Mouse (Mus musculus) embryonic facial prominence, embryonic 12.5 days (tissue): ENCODE data around the gene Kcnn4. TPM values are rescaled to one million over a fixed set of nuclear protein-coding genes. Genes with fewer than 3 reads are reported as not detected.

Experiments used
- ATAC-seq: fragments of 200-750 bp; cut with Nextera tagmentation; 2 replicates; pipeline ENCODE4 v1.8.0; 2017; ENCODE audit not compliant: insufficient number of reproducible peaks, insufficient read depth, low FRiP score, low TSS enrichment
- H3K27ac ChIP-seq: fragments of 300-500 bp; sonication (generic); 2 replicates; pipeline ENCODE4 v1.5.1; 2016; ENCODE audit warnings: mild to moderate bottlenecking
- H3K27me3 ChIP-seq: fragments of 300-500 bp; sonication (generic); 2 replicates; pipeline ENCODE4 v1.6.1; 2016; ENCODE audit warnings: mild to moderate bottlenecking, moderate library complexity
- H3K36me3 ChIP-seq: fragments of 300-500 bp; sonication (generic); 2 replicates; pipeline ENCODE4 v1.6.1; 2016; ENCODE audit warnings: mild to moderate bottlenecking
- H3K4me1 ChIP-seq: fragments of 300-500 bp; sonication (generic); 2 replicates; pipeline ENCODE4 v1.6.1; 2016
- H3K4me2 ChIP-seq: fragments of 300-500 bp; sonication (generic); replicated peaks from 2 replicates; pipeline ENCODE4 v1.6.1; 2016; ENCODE audit warnings: mild to moderate bottlenecking, moderate library complexity
- H3K4me3 ChIP-seq: fragments of 300-500 bp; sonication (generic); 2 replicates; pipeline ENCODE4 v1.5.1; 2016; ENCODE audit warnings: mild to moderate bottlenecking
- H3K9ac ChIP-seq: fragments of 300-500 bp; sonication (generic); 2 replicates; pipeline ENCODE4 v1.6.1; 2016; ENCODE audit warnings: mild to moderate bottlenecking, moderate library complexity
- H3K9me3 ChIP-seq: fragments of 300-500 bp; sonication (generic); 2 replicates; pipeline ENCODE4 v1.6.1; 2016; ENCODE audit warnings: mild to moderate bottlenecking, moderate library complexity
- WGBS: fragments of 180-500 bp; shearing (Covaris S2); methylation state at CpG from one replicate; pipeline ENCODE4 v1.1.7; 2016; 5-methylcytosine and 5-hydroxymethylcytosine counted together
- polyA plus RNA-seq: library from polyadenylated mRNA; unstranded; fragments of >200 nt; fragmentation: Nextera tagmentation; extraction: Ambion mirVana; gene quantifications from 2 replicates; pipeline ENCODE4 v1.2.1, GENCODE M21; 2016

Gene Kcnn4
- polyA plus RNA-seq, 1 experiment from 2014 or later, result 2.0 TPM

- WGBS, result 63% methylated on average over 5 of the region's 5 CpGs
- Histone ChIP-seq H3K4me3 (no peak overlapping the region), H3K9me3 (no peaks in the 10 kb centered on the region), H3K27ac (no peak overlapping the region), H3K9ac (no peak overlapping the region), H3K4me1 (no peaks in the 10 kb centered on the region), H3K36me3 (no peaks in the 10 kb centered on the region), H3K4me2 (no peak overlapping the region), H3K27me3 (no peaks in the 10 kb centered on the region)
- ATAC-seq, result no peak
Observed at GRCm38 (mm10) chr7:24346444-24346843, 23.6 kb upstream of the Kcnn4 start.

DNA sequence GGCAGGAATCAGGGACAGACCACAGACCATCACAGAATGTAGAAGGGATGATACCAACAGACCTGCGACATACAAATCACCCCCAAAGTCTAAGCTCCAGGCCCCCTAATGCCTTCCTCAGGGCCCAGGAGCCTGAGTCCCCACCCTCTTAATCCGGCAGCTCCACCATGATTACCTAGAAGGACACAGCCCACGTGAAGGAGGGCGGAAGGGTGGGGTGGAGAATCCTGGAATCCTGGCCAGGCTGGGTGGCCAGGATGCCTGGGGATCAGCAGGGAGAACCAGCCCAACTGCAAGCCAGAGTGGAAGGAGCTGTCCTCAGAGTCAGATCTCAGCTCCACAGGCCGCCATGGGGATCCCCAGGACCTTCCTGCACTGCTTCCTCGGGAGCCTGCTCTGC, 21.2 kb upstream of the Kcnn4 start, which contains the start of gene Lypd5:
Gene Lypd5, plus strand, starts transcription at position 301 of the 400 bp plus-strand sequence.
- Histone ChIP-seq H3K4me2 (no peak within 1 kb of the TSS), H3K4me1 (no peaks in the 10 kb centered on the region), H3K4me3 (no peak within 1 kb of the TSS), H3K27ac (no peak within 1 kb of the TSS), H3K36me3 (no peaks in the 10 kb centered on the region), H3K9ac (no peak within 1 kb of the TSS), H3K9me3 (no peaks in the 10 kb centered on the region), H3K27me3 (peaks cover 4% of the 10 kb centered on the region; the same call in 1 of the 2 replicates)
- no peak for ATAC-seq
- 37% methylated on average over 6 of the region's 6 CpGs for WGBS

- H3K27me3 ChIP-seq, result peaks cover 4% of the 10 kb centered on the region; the same call in 1 of the 2 replicates
- H3K36me3 ChIP-seq, result no peaks in the 10 kb centered on the region
- no peaks in the 10 kb centered on the region for H3K4me1 ChIP-seq
- no peak for ATAC-seq
- H3K4me2 ChIP-seq, result no peak overlapping the region
- 82% methylated on average over 6 of the region's 6 CpGs for WGBS
- no peak overlapping the region for H3K27ac ChIP-seq
- peaks cover 3% of the 10 kb centered on the region; the same call in 1 of the 2 replicates for H3K9me3 ChIP-seq
- H3K9ac ChIP-seq, result no peak overlapping the region
- no peak overlapping the region for H3K4me3 ChIP-seq
Observed at GRCm38 (mm10) chr7:24355646-24356045, 14.4 kb upstream of the Kcnn4 start.

- WGBS, result 80% methylated on average over 10 of the region's 10 CpGs
- H3K4me3 ChIP-seq, result no peak overlapping the region
- H3K9ac ChIP-seq, result no peak overlapping the region
- H3K27me3 ChIP-seq, result peaks cover 4% of the 10 kb centered on the region; the same call in 1 of the 2 replicates
- no peak overlapping the region for H3K4me2 ChIP-seq
- peaks cover 3% of the 10 kb centered on the region; the same call in 1 of the 2 replicates for H3K9me3 ChIP-seq
- H3K27ac ChIP-seq, result no peak overlapping the region
- no peaks in the 10 kb centered on the region for H3K36me3 ChIP-seq
- no peaks in the 10 kb centered on the region for H3K4me1 ChIP-seq
- no peak for ATAC-seq
Observed at GRCm38 (mm10) chr7:24356081-24356480, 14.0 kb upstream of the Kcnn4 start.

DNA sequence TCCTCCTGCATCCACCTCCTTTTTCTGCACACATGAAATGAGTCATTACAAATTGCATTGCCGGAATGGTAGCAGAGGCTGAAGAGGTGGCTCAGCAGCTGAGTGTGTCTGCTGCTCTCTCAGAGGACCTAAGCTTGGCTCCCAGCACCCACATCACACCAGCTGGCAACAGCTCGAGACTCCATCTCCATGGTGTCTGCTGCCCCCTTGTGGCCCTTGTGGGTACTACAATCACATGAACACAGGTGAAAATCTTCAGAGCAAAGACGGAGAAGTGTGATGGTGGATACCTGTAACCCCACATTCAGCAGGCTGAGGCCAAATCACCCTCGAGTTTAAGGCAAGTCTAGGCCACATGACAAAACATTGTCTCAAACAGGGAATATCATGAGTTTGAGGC, 12.2 kb upstream of the Kcnn4 start:
- no peaks in the 10 kb centered on the region for H3K36me3 ChIP-seq
- 51% methylated on average over 4 of the region's 4 CpGs for WGBS
- no peak for ATAC-seq
- no peaks in the 10 kb centered on the region for H3K4me1 ChIP-seq
- peaks cover 3% of the 10 kb centered on the region; the same call in 1 of the 2 replicates for H3K9me3 ChIP-seq
- 0 out of 2 replicates have a peak, but pooled peaks cover 8% of the 10 kb centered on the region for H3K27me3 ChIP-seq
- H3K4me2 ChIP-seq, result no peak overlapping the region
- no peak overlapping the region for H3K9ac ChIP-seq
- no peak overlapping the region for H3K27ac ChIP-seq
- no peak overlapping the region for H3K4me3 ChIP-seq

DNA sequence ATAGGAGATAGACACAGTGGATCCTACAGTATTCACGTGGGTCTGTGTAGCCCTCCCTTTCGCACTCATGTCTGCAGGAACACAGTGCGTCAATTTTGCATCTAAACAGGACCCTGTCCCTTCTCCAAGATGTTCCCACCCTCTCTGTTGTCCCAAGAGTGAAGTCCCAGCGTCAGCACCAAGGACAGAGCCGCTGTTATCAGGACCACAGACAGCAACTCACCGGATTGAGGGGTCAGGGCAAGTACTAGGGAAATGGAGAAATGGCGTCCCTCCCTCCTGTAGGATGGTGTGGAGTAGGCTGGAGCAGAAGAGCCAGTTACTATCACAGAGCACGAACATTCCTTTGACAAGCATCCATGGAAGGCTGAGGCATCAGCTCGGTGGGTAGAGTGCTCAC, 10.8 kb upstream of the Kcnn4 start:
- Histone ChIP-seq H3K4me1 (no peaks in the 10 kb centered on the region), H3K27ac (no peak overlapping the region), H3K4me3 (no peak overlapping the region), H3K9me3 (peaks cover 3% of the 10 kb centered on the region; the same call in 1 of the 2 replicates), H3K4me2 (no peak overlapping the region), H3K27me3 (0 out of 2 replicates have a peak, but pooled peaks cover 8% of the 10 kb centered on the region), H3K9ac (no peak overlapping the region), H3K36me3 (no peaks in the 10 kb centered on the region)
- ATAC-seq, result no peak
- 27% methylated on average over 9 of the region's 9 CpGs for WGBS

DNA sequence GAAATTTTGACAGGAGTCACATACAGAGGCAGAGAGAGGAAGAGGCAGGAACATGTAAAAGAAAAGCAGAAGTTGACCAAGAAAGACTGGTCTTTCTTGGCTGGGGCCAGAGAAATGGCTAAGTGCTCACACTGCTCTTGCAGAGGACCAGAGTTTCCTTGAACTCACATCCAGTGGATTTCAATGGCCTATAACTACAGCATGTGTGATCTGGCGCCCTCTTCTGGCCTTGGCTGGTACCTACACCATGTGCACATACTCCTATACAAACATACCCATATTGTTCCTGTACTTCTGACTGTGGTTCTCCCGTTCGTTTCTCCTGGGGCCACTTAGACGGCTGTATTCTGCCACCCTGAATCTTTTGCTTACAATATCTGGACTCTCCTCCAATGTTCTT, 9.1 kb upstream of the Kcnn4 start:
- H3K36me3 ChIP-seq, result no peaks in the 10 kb centered on the region
- WGBS, result 63% methylated on average over 4 of the region's 4 CpGs
- H3K4me2 ChIP-seq, result no peak overlapping the region
- H3K27me3 ChIP-seq, result 0 out of 2 replicates have a peak, but pooled peaks cover 8% of the 10 kb centered on the region
- no peak overlapping the region for H3K9ac ChIP-seq
- no peak overlapping the region for H3K4me3 ChIP-seq
- H3K27ac ChIP-seq, result no peak overlapping the region
- peaks cover 3% of the 10 kb centered on the region; the same call in 1 of the 2 replicates for H3K9me3 ChIP-seq
- no peaks in the 10 kb centered on the region for H3K4me1 ChIP-seq
- ATAC-seq, result no peak

DNA sequence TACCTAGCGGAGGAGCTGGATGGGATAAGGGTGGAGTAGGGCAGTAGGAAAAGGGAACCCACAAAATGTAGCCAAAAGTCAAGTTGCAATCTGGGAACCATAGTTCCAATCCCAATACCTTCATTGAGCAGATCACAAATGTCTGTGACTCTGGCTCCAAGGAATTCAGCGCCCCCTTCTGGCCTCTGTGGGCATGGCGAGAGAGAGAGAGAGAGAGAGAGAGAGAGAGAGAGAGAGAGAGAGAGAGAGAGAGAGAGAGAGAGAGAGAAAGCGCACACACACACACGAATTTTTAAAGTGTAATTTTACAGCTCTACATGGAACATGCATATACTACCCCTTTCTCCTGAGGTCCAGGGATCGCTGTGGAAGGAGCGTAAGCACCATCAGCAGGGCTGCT, 6.8 kb upstream of the Kcnn4 start:
- Histone ChIP-seq H3K4me1 (no peaks in the 10 kb centered on the region), H3K4me2 (no peak overlapping the region), H3K4me3 (no peak overlapping the region), H3K9me3 (no peaks in the 10 kb centered on the region), H3K36me3 (no peaks in the 10 kb centered on the region), H3K27me3 (0 out of 2 replicates have a peak, but pooled peaks cover 8% of the 10 kb centered on the region), H3K9ac (no peak overlapping the region), H3K27ac (no peak overlapping the region)
- WGBS, result 33% methylated on average over 6 of the region's 7 CpGs
- no peak for ATAC-seq

- H3K36me3 ChIP-seq, result no peaks in the 10 kb centered on the region
- 0 out of 2 replicates have a peak, but pooled peaks cover 3% of the 10 kb centered on the region for H3K4me1 ChIP-seq
- H3K9ac ChIP-seq, result no peak overlapping the region
- no peak overlapping the region for H3K27ac ChIP-seq
- H3K27me3 ChIP-seq, result 0 out of 2 replicates have a peak, but pooled peaks cover 8% of the 10 kb centered on the region
- WGBS, result 22% methylated on average over 10 of the region's 10 CpGs
- no peak overlapping the region for H3K4me2 ChIP-seq
- H3K4me3 ChIP-seq, result no peak overlapping the region
- no peak for ATAC-seq
- no peaks in the 10 kb centered on the region for H3K9me3 ChIP-seq
Observed at GRCm38 (mm10) chr7:24364827-24365226, 5.2 kb upstream of the Kcnn4 start.

- ATAC-seq, result no peak
- H3K9ac ChIP-seq, result no peak overlapping the region
Observed at GRCm38 (mm10) chr7:24365258-24366014, 4.6 kb upstream of the Kcnn4 start.

DNA sequence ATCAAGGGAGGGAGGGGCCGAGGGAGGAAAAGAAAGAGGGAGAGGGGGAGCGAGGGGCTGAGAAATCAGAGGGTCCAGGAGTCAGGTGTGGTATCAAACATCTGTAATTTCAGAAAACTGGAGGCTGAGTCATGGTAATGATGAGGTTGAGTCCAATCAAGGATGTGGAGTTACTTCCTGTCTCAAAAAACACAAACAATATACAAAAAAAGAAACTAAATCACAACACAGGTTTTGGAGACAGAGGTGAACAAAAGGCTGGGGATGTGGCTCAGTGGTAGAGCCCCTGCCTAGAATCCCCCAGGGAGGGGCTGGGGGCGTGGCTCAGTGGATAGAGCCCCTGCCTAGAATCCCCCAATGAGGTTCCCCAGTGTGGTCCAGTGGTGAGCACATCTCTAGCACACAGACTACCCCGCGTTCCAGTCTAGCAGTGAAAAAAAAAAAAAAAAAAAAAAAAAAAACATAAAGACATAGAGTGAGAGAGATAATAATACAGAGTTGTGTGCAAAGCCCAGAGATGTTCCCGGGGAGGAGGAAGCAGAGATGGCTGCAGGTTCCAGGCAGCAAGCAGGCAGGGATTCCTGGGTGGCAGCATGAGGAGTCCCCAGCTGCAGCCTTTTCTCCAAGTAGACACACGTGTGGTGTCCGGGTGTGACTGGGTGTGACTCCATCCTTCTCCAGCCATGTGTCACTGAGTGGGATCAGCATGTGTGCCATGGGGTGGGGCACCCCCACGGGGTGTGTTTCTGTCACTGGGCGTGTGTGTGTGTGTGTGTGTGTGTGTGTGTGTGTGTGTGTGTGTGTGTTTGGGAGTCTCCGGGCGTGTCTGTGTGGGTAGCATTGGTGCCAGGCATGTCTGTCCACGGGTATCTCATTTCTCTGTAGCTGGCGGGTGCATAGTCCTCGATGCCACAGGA, 3.1 kb upstream of the Kcnn4 start:
- H3K4me2 ChIP-seq, result no peak overlapping the region
- peaks cover 3% of the 10 kb centered on the region; the same call in 1 of the 2 replicates for H3K4me1 ChIP-seq
- no peak overlapping the region for H3K4me3 ChIP-seq
- H3K9me3 ChIP-seq, result no peaks in the 10 kb centered on the region
- no peak for ATAC-seq
- no peak overlapping the region for H3K9ac ChIP-seq
- 77% methylated on average over 15 of the region's 15 CpGs for WGBS
- no peak overlapping the region for H3K27ac ChIP-seq
- no peaks in the 10 kb centered on the region for H3K36me3 ChIP-seq
- 0 out of 2 replicates have a peak, but pooled peaks cover 3% of the 10 kb centered on the region for H3K27me3 ChIP-seq

More at GRCm38 (mm10) chr7:24365258-24366014, 4.6 kb upstream of the Kcnn4 start:
- 78% methylated on average over 5 of the region's 5 CpGs for WGBS
- Histone ChIP-seq H3K4me2 (no peak overlapping the region), H3K27ac (no peak overlapping the region), H3K36me3 (no peaks in the 10 kb centered on the region), H3K4me1 (peaks cover 3% of the 10 kb centered on the region; the same call in 1 of the 2 replicates), H3K27me3 (0 out of 2 replicates have a peak, but pooled peaks cover 8% of the 10 kb centered on the region), H3K9me3 (no peaks in the 10 kb centered on the region), H3K4me3 (no peak overlapping the region)
